Mouse (Mus musculus): ENCODE data around the gene Runx1. TPM values are rescaled to one million over a fixed set of nuclear protein-coding genes. Genes with fewer than 3 reads are reported as not detected.

Gene Runx1
- polyA plus RNA-seq, 1 experiment from 2014 or later, result 4.2 TPM

GRCm38 (mm10) chr16:92587836-92588235, 238.1 kb downstream of the Runx1 start:
- Histone ChIP-seq H3K27ac (replicated peaks; ENCODE audit: low read depth, low read length) (no peak overlapping the region), H3K27me3 (ENCODE audit: control insufficient read depth, insufficient read depth, low read length) (no peaks in the 10 kb centered on the region), H3K4me3 (ENCODE audit: low read depth, low read length) (no peak overlapping the region), H3K9ac (replicated peaks; ENCODE audit: low read length) (no peak overlapping the region), H3K9me3 (replicated peaks; ENCODE audit: control insufficient read depth, low read length) (no peaks in the 10 kb centered on the region), H3K4me2 (ENCODE audit: low read depth, low read length) (no peak overlapping the region), H3K36me3 (replicated peaks; ENCODE audit: control insufficient read depth, insufficient read depth, low read depth, low read length) (no peaks in the 10 kb centered on the region), H3K4me1 (ENCODE audit: control insufficient read depth, insufficient read depth, low read length) (no peaks in the 10 kb centered on the region)
- no peak for ATAC-seq (replicated peaks; ENCODE audit: insufficient number of reproducible peaks, low FRiP score, low TSS enrichment, low read depth)
- 88% methylated on average over 4 of the region's 4 CpGs for WGBS
- DNase-seq (ENCODE audit: low spot score), result no peak

GRCm38 (mm10) chr16:92581767-92582166, 244.2 kb downstream of the Runx1 start:
- Histone ChIP-seq H3K36me3 (replicated peaks; ENCODE audit: control insufficient read depth, insufficient read depth, low read depth, low read length) (no peaks in the 10 kb centered on the region), H3K9ac (replicated peaks; ENCODE audit: low read length) (no peak overlapping the region), H3K4me1 (ENCODE audit: control insufficient read depth, insufficient read depth, low read length) (no peaks in the 10 kb centered on the region), H3K27ac (replicated peaks; ENCODE audit: low read depth, low read length) (no peak overlapping the region), H3K4me2 (ENCODE audit: low read depth, low read length) (no peak overlapping the region), H3K9me3 (replicated peaks; ENCODE audit: control insufficient read depth, low read length) (no peaks in the 10 kb centered on the region), H3K4me3 (ENCODE audit: low read depth, low read length) (no peak overlapping the region), H3K27me3 (ENCODE audit: control insufficient read depth, insufficient read depth, low read length) (no peaks in the 10 kb centered on the region)
- ATAC-seq (replicated peaks; ENCODE audit: insufficient number of reproducible peaks, low FRiP score, low TSS enrichment, low read depth), result 0 out of 2 replicates have a peak, but pooled peaks have one; percentile 18
- no peak for DNase-seq (ENCODE audit: low spot score)
- WGBS, result 84% methylated on average over 10 of the region's 10 CpGs

GRCm38 (mm10) chr16:92580981-92581380, 245.0 kb downstream of the Runx1 start:
- DNase-seq (ENCODE audit: low spot score), result no peak
- WGBS, result 72% methylated on average over 10 of the region's 10 CpGs
- Histone ChIP-seq H3K9ac (replicated peaks; ENCODE audit: low read length) (no peak overlapping the region), H3K4me1 (ENCODE audit: control insufficient read depth, insufficient read depth, low read length) (no peaks in the 10 kb centered on the region), H3K27ac (replicated peaks; ENCODE audit: low read depth, low read length) (no peak overlapping the region), H3K9me3 (replicated peaks; ENCODE audit: control insufficient read depth, low read length) (no peaks in the 10 kb centered on the region), H3K4me3 (ENCODE audit: low read depth, low read length) (no peak overlapping the region), H3K4me2 (ENCODE audit: low read depth, low read length) (no peak overlapping the region), H3K36me3 (replicated peaks; ENCODE audit: control insufficient read depth, insufficient read depth, low read depth, low read length) (no peaks in the 10 kb centered on the region), H3K27me3 (ENCODE audit: control insufficient read depth, insufficient read depth, low read length) (no peaks in the 10 kb centered on the region)
- no peak for ATAC-seq (replicated peaks; ENCODE audit: insufficient number of reproducible peaks, low FRiP score, low TSS enrichment, low read depth)

- Histone ChIP-seq H3K4me2 (ENCODE audit: low read depth, low read length) (no peak overlapping the region), H3K27me3 (ENCODE audit: control insufficient read depth, insufficient read depth, low read length) (no peaks in the 10 kb centered on the region), H3K9ac (replicated peaks; ENCODE audit: low read length) (no peak overlapping the region), H3K9me3 (replicated peaks; ENCODE audit: control insufficient read depth, low read length) (no peaks in the 10 kb centered on the region), H3K36me3 (replicated peaks; ENCODE audit: control insufficient read depth, insufficient read depth, low read depth, low read length) (no peaks in the 10 kb centered on the region), H3K4me1 (ENCODE audit: control insufficient read depth, insufficient read depth, low read length) (no peaks in the 10 kb centered on the region), H3K27ac (replicated peaks; ENCODE audit: low read depth, low read length) (no peak overlapping the region), H3K4me3 (ENCODE audit: low read depth, low read length) (no peak overlapping the region)
- ATAC-seq (replicated peaks; ENCODE audit: insufficient number of reproducible peaks, low FRiP score, low TSS enrichment, low read depth) (no peak), DNase-seq (ENCODE audit: low spot score) (no peak)
- whole genome bisulfite sequencing, result 77% methylated on average over 7 of the region's 7 CpGs
Observed at GRCm38 (mm10) chr16:92578915-92579653, 246.9 kb downstream of the Runx1 start.

- Histone ChIP-seq H3K4me3 (ENCODE audit: low read depth, low read length) (no peak overlapping the region), H3K27ac (replicated peaks; ENCODE audit: low read depth, low read length) (no peak overlapping the region), H3K9ac (replicated peaks; ENCODE audit: low read length) (no peak overlapping the region), H3K4me2 (ENCODE audit: low read depth, low read length) (no peak overlapping the region), H3K27me3 (ENCODE audit: control insufficient read depth, insufficient read depth, low read length) (no peaks in the 10 kb centered on the region), H3K9me3 (replicated peaks; ENCODE audit: control insufficient read depth, low read length) (no peaks in the 10 kb centered on the region), H3K4me1 (ENCODE audit: control insufficient read depth, insufficient read depth, low read length) (no peaks in the 10 kb centered on the region), H3K36me3 (replicated peaks; ENCODE audit: control insufficient read depth, insufficient read depth, low read depth, low read length) (no peaks in the 10 kb centered on the region)
- no peak for DNase-seq (ENCODE audit: low spot score)
- ATAC-seq (replicated peaks; ENCODE audit: insufficient number of reproducible peaks, low FRiP score, low TSS enrichment, low read depth), result no peak
- 89% methylated on average over 9 of the region's 9 CpGs for WGBS
Observed at GRCm38 (mm10) chr16:92577381-92577780, 248.6 kb downstream of the Runx1 start.

GRCm38 (mm10) chr16:92575792-92576191, 250.2 kb downstream of the Runx1 start:
- ATAC-seq (replicated peaks; ENCODE audit: insufficient number of reproducible peaks, low FRiP score, low TSS enrichment, low read depth) (no peak), DNase-seq (ENCODE audit: low spot score) (no peak)
- H3K4me2 ChIP-seq (ENCODE audit: low read depth, low read length), result no peak overlapping the region
- no peak overlapping the region for H3K9ac ChIP-seq (replicated peaks; ENCODE audit: low read length)
- no peak overlapping the region for H3K4me3 ChIP-seq (ENCODE audit: low read depth, low read length)
- 84% methylated on average over 10 of the region's 10 CpGs for WGBS
- H3K36me3 ChIP-seq (replicated peaks; ENCODE audit: control insufficient read depth, insufficient read depth, low read depth, low read length), result no peaks in the 10 kb centered on the region
- H3K27ac ChIP-seq (replicated peaks; ENCODE audit: low read depth, low read length), result no peak overlapping the region
- no peaks in the 10 kb centered on the region for H3K4me1 ChIP-seq (ENCODE audit: control insufficient read depth, insufficient read depth, low read length)
- no peaks in the 10 kb centered on the region for H3K27me3 ChIP-seq (ENCODE audit: control insufficient read depth, insufficient read depth, low read length)
- no peaks in the 10 kb centered on the region for H3K9me3 ChIP-seq (replicated peaks; ENCODE audit: control insufficient read depth, low read length)

GRCm38 (mm10) chr16:92573193-92573592, 252.8 kb downstream of the Runx1 start:
- H3K27me3 ChIP-seq (ENCODE audit: control insufficient read depth, insufficient read depth, low read length), result no peaks in the 10 kb centered on the region
- DNase-seq (ENCODE audit: low spot score) (no peak), ATAC-seq (replicated peaks; ENCODE audit: insufficient number of reproducible peaks, low FRiP score, low TSS enrichment, low read depth) (no peak)
- no peaks in the 10 kb centered on the region for H3K36me3 ChIP-seq (replicated peaks; ENCODE audit: control insufficient read depth, insufficient read depth, low read depth, low read length)
- H3K4me3 ChIP-seq (ENCODE audit: low read depth, low read length), result no peak overlapping the region
- no peak overlapping the region for H3K27ac ChIP-seq (replicated peaks; ENCODE audit: low read depth, low read length)
- WGBS, result 58% methylated on average over 4 of the region's 4 CpGs
- no peaks in the 10 kb centered on the region for H3K4me1 ChIP-seq (ENCODE audit: control insufficient read depth, insufficient read depth, low read length)
- H3K9me3 ChIP-seq (replicated peaks; ENCODE audit: control insufficient read depth, low read length), result no peaks in the 10 kb centered on the region
- no peak overlapping the region for H3K9ac ChIP-seq (replicated peaks; ENCODE audit: low read length)
- H3K4me2 ChIP-seq (ENCODE audit: low read depth, low read length), result no peak overlapping the region

GRCm38 (mm10) chr16:92571246-92571645, 254.7 kb downstream of the Runx1 start:
- Histone ChIP-seq H3K4me3 (ENCODE audit: low read depth, low read length) (no peak overlapping the region), H3K9ac (replicated peaks; ENCODE audit: low read length) (no peak overlapping the region), H3K9me3 (replicated peaks; ENCODE audit: control insufficient read depth, low read length) (no peaks in the 10 kb centered on the region), H3K36me3 (replicated peaks; ENCODE audit: control insufficient read depth, insufficient read depth, low read depth, low read length) (no peaks in the 10 kb centered on the region), H3K27ac (replicated peaks; ENCODE audit: low read depth, low read length) (no peak overlapping the region), H3K27me3 (ENCODE audit: control insufficient read depth, insufficient read depth, low read length) (no peaks in the 10 kb centered on the region), H3K4me1 (ENCODE audit: control insufficient read depth, insufficient read depth, low read length) (no peaks in the 10 kb centered on the region), H3K4me2 (ENCODE audit: low read depth, low read length) (no peak overlapping the region)
- no peak for ATAC-seq (replicated peaks; ENCODE audit: insufficient number of reproducible peaks, low FRiP score, low TSS enrichment, low read depth)
- WGBS, result 91% methylated on average over 11 of the region's 11 CpGs
- no peak for DNase-seq (ENCODE audit: low spot score)
